Mouse (Mus musculus): Measurements from ENCODE around the gene Rgl2. TPM values are rescaled to one million over a fixed set of nuclear protein-coding genes. Genes with fewer than 3 reads are reported as not detected.

The Rgl2 gene
- polyA plus RNA-seq, 1 experiment, result 45.1 TPM

DNA sequence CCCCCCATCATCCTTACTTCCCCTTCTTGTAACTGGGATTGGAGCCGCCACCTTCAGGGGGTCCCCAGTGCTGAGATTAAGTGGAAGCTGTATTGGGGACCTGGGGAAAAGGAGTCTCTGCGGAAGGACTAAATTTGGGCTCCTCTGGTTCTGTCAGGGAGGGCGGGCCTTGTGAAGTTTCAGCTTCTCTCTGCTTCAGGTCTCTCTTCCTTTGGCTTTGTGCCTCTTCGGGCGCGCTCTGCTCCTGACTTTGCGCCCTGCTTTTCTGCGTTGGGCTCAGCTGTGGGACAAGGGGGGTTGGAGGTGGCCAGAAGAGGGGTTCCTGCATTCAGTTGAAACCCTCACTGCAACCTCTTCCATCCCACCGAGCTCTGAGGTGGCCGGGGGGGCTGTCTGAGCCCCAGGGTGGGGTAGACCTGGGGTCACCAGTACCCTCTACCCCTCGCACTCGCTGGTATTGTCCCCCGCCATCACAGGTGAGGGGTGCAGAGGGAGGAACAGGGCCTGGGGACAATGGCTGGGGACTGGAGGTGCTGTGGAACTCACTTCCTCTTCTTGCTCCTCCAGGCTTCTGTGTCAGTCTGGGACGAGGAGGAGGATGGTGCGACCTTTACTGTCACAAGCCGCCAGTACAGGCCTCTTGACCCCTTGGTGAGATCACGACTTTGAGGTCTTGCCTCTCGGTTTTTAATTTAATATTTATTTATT, 2.0 kb downstream of the Rgl2 start:
- TF ChIP-seq POLR2A (IDR thresholded peaks at IDR 0.05; ENCODE audit: low read depth, low read length) (no peak), CTCF (IDR thresholded peaks at IDR 0.05; ENCODE audit: borderline replicate concordance, insufficient read depth, low read length) (no peak)
- peak overlapping the region; percentile 77 for H3K4me3 ChIP-seq (ENCODE audit: insufficient read depth, low read length)
- no peak overlapping the region for H3K27ac ChIP-seq (ENCODE audit: insufficient read depth, low read length)
- H3K4me1 ChIP-seq (ENCODE audit: control insufficient read depth, insufficient read depth, low read length), result no peaks in the 10 kb centered on the region

DNA sequence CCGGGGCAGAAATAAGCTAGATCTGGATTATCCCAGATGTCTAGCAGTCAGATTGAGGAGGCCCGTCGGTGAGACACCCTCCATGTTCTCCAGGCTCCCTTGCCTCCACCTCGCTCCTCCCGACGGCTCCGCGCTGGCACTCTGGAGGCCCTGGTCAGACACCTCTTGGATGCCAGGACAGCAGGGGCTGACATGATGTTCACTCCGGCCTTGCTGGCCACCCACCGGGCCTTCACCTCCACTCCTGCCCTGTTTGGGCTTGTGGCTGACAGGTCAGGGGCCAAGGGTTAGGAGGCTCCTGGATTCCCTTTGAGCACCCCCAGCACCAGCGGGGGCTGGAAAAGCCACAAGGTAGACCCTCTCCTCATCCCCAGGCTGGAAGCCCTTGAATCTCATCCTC, 2.6 kb downstream of the Rgl2 start:
- no peak overlapping the region for H3K4me3 ChIP-seq (ENCODE audit: insufficient read depth, low read length)
- H3K4me1 ChIP-seq (ENCODE audit: control insufficient read depth, insufficient read depth, low read length), result no peaks in the 10 kb centered on the region

DNA sequence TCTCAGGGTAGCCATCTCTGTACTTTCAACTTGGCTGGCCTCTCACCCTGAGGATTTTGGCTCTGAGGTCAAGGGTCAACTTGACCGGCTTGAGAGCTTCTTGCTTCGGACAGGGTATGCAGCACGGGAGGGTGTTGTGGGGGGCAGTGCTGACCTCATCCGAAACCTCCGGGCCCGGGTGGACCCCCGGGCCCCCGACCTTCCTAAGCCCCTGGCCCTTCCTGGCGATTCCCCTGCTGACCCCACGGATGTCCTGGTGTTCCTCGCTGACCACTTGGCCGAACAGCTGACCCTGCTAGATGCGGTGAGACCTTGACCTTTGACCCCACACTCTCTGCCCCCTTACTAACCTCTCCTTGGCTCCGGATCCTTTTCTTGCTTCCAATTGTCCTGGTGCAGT, 3.1 kb downstream of the Rgl2 start:
- H3K27ac ChIP-seq (ENCODE audit: insufficient read depth, low read length), result no peak overlapping the region
- H3K4me3 ChIP-seq (ENCODE audit: insufficient read depth, low read length), result no peak overlapping the region
- H3K4me1 ChIP-seq (ENCODE audit: control insufficient read depth, insufficient read depth, low read length), result no peaks in the 10 kb centered on the region
- TF ChIP-seq POLR2A (IDR thresholded peaks at IDR 0.05; ENCODE audit: low read depth, low read length), result no peak
- TF ChIP-seq CTCF (IDR thresholded peaks at IDR 0.05; ENCODE audit: borderline replicate concordance, insufficient read depth, low read length), result no peak

More for the DNA sequence above, 2.6 kb downstream of the Rgl2 start:
- no peak overlapping the region for H3K27ac ChIP-seq (ENCODE audit: insufficient read depth, low read length)
- no peak for TF ChIP-seq POLR2A (IDR thresholded peaks at IDR 0.05; ENCODE audit: low read depth, low read length)
- TF ChIP-seq CTCF (IDR thresholded peaks at IDR 0.05; ENCODE audit: borderline replicate concordance, insufficient read depth, low read length), result no peak

DNA sequence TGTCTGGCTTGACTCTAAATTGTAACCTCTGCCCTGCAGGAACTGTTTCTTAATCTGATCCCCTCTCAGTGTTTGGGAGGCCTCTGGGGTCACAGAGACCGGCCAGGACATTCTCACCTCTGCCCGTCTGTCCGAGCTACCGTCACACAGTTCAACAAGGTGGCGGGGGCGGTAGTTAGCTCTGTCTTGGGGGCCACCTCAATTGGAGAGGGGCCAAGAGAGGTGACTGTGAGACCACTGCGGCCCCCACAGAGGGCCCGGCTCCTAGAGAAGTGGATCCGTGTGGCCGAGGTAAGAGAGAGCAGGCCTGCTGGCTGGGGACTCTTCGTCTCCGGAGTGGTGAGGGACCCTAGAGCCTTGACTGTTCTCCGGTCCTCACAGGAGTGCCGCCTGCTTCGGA, 3.6 kb downstream of the Rgl2 start:
- H3K27ac ChIP-seq (ENCODE audit: insufficient read depth, low read length), result no peak overlapping the region
- TF ChIP-seq CTCF (IDR thresholded peaks at IDR 0.05; ENCODE audit: borderline replicate concordance, insufficient read depth, low read length) (no peak), POLR2A (IDR thresholded peaks at IDR 0.05; ENCODE audit: low read depth, low read length) (no peak)
- H3K4me3 ChIP-seq (ENCODE audit: insufficient read depth, low read length), result no peak overlapping the region
- no peaks in the 10 kb centered on the region for H3K4me1 ChIP-seq (ENCODE audit: control insufficient read depth, insufficient read depth, low read length)

- H3K27ac ChIP-seq (ENCODE audit: insufficient read depth, low read length), result no peak overlapping the region
- H3K4me3 ChIP-seq (ENCODE audit: insufficient read depth, low read length), result no peak overlapping the region
- no peak for TF ChIP-seq CTCF (IDR thresholded peaks at IDR 0.05; ENCODE audit: borderline replicate concordance, insufficient read depth, low read length)
- TF ChIP-seq POLR2A (IDR thresholded peaks at IDR 0.05; ENCODE audit: low read depth, low read length), result no peak
These were observed 6.2 kb downstream of the Rgl2 start for GRCm38 (mm10) chr17:33935422-33936055.

DNA sequence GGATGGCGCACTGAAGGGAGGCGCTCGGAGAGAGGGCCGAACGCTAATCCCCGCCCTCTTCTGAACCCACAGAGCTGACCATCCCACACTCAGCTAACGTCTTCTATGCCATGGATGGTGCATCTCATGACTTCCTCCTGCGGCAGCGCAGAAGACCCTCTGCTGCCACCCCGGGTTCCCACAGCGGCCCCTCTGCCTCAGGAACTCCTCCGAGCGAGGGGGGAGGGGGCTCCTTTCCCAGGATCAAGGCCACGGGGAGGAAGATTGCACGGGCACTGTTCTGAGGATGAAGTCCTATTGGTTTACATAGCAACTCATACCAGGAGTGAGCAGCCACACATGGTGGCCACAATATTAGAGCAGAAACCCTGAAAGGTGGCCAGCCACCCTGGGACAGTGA, 7.7 kb downstream of the Rgl2 start:
- H3K4me3 ChIP-seq (ENCODE audit: insufficient read depth, low read length), result no peak overlapping the region
- no peak overlapping the region for H3K27ac ChIP-seq (ENCODE audit: insufficient read depth, low read length)
- peaks cover 7% of the 10 kb centered on the region; the same call in 1 of the 2 replicates for H3K4me1 ChIP-seq (ENCODE audit: control insufficient read depth, insufficient read depth, low read length)
- TF ChIP-seq POLR2A (IDR thresholded peaks at IDR 0.05; ENCODE audit: low read depth, low read length), result no peak
- TF ChIP-seq CTCF (IDR thresholded peaks at IDR 0.05; ENCODE audit: borderline replicate concordance, insufficient read depth, low read length), result no peak

More at GRCm38 (mm10) chr17:33935422-33936055, 6.2 kb downstream of the Rgl2 start:
- peaks cover 4% of the 10 kb centered on the region; the same call in 1 of the 2 replicates for H3K4me1 ChIP-seq (ENCODE audit: control insufficient read depth, insufficient read depth, low read length)

- peaks cover 7% of the 10 kb centered on the region; the same call in 1 of the 2 replicates for H3K4me1 ChIP-seq (ENCODE audit: control insufficient read depth, insufficient read depth, low read length)
These were observed 9.4 kb downstream of the Rgl2 start for GRCm38 (mm10) chr17:33938783-33939182.

DNA sequence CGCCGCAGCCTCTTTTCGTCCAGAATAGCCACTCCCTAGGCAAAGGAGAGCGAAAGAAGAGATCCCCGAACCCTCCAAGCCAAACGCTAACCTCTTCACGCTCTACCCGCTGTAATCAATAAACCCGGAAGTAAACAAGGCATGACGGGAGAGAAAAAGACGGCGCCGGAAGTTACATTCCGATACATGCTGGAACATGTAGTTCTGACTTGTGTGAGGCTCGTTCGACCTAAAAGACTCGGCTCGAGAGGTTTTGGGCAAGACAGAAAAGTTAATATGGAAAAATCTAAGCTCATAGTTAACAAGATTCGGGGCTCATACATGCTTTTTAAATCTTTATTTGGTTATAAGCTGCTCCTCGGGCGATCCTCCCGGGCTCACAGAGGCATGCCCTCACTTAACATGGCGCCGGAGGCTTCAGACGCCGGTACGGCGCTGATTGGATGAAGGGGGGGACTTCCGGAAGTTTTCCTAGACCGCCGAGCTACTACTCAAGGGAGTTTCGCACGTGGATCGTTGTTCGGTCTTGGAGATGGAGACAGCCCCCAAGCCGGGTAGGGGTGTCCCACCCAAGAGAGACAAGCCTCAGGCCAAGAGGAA, 11.0 kb downstream of the Rgl2 start, which contains the start of the genes Pfdn6 and Wdr46:
Gene Pfdn6, minus strand, starts transcription at position 138 of the 600 bp plus-strand sequence.
Gene Wdr46, plus strand, starts transcription at position 455 of the 600 bp plus-strand sequence.
- Histone ChIP-seq H3K4me1 (ENCODE audit: control insufficient read depth, insufficient read depth, low read length) (peaks cover 7% of the 10 kb centered on the region; the same call in 1 of the 2 replicates), H3K4me3 (ENCODE audit: insufficient read depth, low read length) (peak within 1 kb of the TSS; percentile 93), H3K27ac (ENCODE audit: insufficient read depth, low read length) (peak within 1 kb of the TSS; percentile 76)
- TF ChIP-seq CTCF (IDR thresholded peaks at IDR 0.05; ENCODE audit: borderline replicate concordance, insufficient read depth, low read length), result no peak
- TF ChIP-seq POLR2A (IDR thresholded peaks at IDR 0.05; ENCODE audit: low read depth, low read length), result peak; percentile 72

More at GRCm38 (mm10) chr17:33938783-33939182, 9.4 kb downstream of the Rgl2 start:
- no peak for TF ChIP-seq POLR2A (IDR thresholded peaks at IDR 0.05; ENCODE audit: low read depth, low read length)
- TF ChIP-seq CTCF (IDR thresholded peaks at IDR 0.05; ENCODE audit: borderline replicate concordance, insufficient read depth, low read length), result no peak
- H3K27ac ChIP-seq (ENCODE audit: insufficient read depth, low read length), result no peak overlapping the region
- no peak overlapping the region for H3K4me3 ChIP-seq (ENCODE audit: insufficient read depth, low read length)

GRCm38 (mm10) chr17:33940981-33941380, 11.6 kb downstream of the Rgl2 start:
- H3K4me3 ChIP-seq (ENCODE audit: insufficient read depth, low read length), result peak overlapping the region; percentile 93
- H3K4me1 ChIP-seq (ENCODE audit: control insufficient read depth, insufficient read depth, low read length), result peaks cover 7% of the 10 kb centered on the region; the same call in 1 of the 2 replicates
- no peak overlapping the region for H3K27ac ChIP-seq (ENCODE audit: insufficient read depth, low read length)
- TF ChIP-seq POLR2A (IDR thresholded peaks at IDR 0.05; ENCODE audit: low read depth, low read length) (no peak), CTCF (IDR thresholded peaks at IDR 0.05; ENCODE audit: borderline replicate concordance, insufficient read depth, low read length) (no peak)
